Mouse (Mus musculus): ENCODE results near the gene Olfr1480.

The Olfr1480 gene

DNA sequence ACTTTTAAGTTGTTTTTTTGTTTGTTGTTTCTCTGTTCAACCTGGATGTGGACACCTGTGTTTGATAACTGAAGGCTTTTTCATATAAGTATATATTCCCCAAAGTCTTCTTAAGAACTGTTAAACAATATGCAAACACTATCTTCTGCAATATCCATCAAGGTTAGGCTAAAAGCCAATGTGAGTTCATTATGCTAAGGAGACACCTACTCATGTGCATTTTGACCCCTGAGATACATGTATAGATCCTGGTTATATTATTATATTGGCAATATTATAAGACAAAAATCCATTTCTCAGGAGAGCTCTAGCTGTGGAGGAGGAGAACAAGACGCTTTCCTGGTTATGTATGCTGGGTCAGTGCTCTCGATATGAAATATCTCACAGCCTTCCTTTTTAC lies at the start of gene Olfr1480:
TSS of gene Olfr1480 (plus strand) at position 301 of the 400 bp plus-strand sequence.
- no peak for DNase-seq (ENCODE audit: low read depth, low spot score)

DNA sequence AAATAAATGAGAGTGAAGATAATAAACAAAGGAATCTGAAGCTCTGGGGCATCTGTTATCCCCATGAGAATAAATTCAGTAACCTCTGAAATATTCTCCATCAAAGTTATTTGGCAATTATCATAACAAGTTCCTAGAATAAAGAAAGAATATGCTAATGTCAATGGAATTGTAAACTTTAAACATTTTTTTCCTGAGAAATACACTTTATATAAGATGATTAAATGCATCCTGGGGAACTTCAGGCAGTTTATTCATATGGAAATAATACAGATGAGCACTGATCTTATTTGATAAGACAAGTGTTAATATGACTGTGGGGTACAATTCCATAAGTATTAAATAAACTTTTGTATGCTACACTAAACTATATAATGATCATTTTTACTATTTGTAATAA lies 47.6 kb upstream of the Olfr1480 start, which contains the start of gene Olfr1475:
TSS of gene Olfr1475 (minus strand) at position 101 of the 400 bp plus-strand sequence.
- DNase-seq (ENCODE audit: low read depth, low spot score) = no peak

DNA sequence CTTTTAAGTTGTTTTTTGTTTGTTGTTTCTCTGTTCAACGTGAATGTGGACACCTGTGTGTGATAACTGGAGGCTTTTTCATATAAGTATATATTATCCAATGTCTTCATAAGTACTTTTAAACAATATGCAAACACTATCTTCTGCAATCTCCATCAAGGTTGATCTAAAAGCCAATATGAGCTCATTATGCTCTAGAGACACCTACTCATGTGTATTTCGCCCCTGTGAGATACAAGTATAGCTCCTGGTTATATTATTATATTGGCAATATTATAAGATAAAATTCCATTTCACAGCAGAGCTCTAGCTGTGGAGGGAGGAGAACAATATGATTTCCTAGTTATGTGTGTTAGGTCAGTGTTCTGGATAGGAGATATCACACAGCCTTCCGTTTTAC lies 27.5 kb upstream of the Olfr1480 start, which contains the start of gene Olfr1477:
TSS of gene Olfr1477 (plus strand) at position 301 of the 400 bp plus-strand sequence.
- no peak for DNase-seq (ENCODE audit: low read depth, low spot score)
